ENCODE assay signal across 8 mouse cellular contexts in genomic region chr14:21831830-21832403, GRCm38 (mm10). TPM values are rescaled to one million over a fixed set of nuclear protein-coding genes. Genes with fewer than 3 reads are reported as not detected.
DNase-seq lines count a peak whose midpoint lies in the region; ATAC-seq and TF ChIP-seq lines count a peak whose summit lies in the region.

No protein-coding gene starts in this region.

- peak overlapping the region; percentile 94 for H3K27ac ChIP-seq in embryonic facial prominence, embryonic 13.5 days
- peak overlapping the region; percentile 97 for H3K27ac ChIP-seq in intestine, postnatal 0 days (ENCODE audit: low read depth, low read length)
- peak overlapping the region; percentile 100 for H3K27ac ChIP-seq in midbrain, embryonic 10.5 days (replicated peaks)

- no peaks in the 10 kb centered on the region for H3K27me3 ChIP-seq in embryonic facial prominence, embryonic 13.5 days
- no peaks in the 10 kb centered on the region for H3K27me3 ChIP-seq in intestine, postnatal 0 days (replicated peaks; ENCODE audit: control insufficient read depth, insufficient read depth, low read length)
- no peaks in the 10 kb centered on the region for H3K27me3 ChIP-seq in midbrain, embryonic 10.5 days (ENCODE audit: low read depth, poor library complexity, severe bottlenecking)

- no peaks in the 10 kb centered on the region for H3K9me3 ChIP-seq in embryonic facial prominence, embryonic 13.5 days
- H3K9me3 ChIP-seq in intestine, postnatal 0 days (ENCODE audit: control insufficient read depth), result no peaks in the 10 kb centered on the region
- H3K9me3 ChIP-seq in midbrain, embryonic 10.5 days (replicated peaks), result no peaks in the 10 kb centered on the region

- peak; percentile 32 for DNase-seq in lung, adult 2 months
- DNase-seq in lung, postnatal 25 days (ENCODE audit: low spot score), result no peak
- no peak for DNase-seq in midbrain, embryonic 10.5 days (ENCODE audit: low spot score)
- DNase-seq in spleen, postnatal 14 days (ENCODE audit: low spot score in 2 of 2), result no peak
- no peak for DNase-seq in urinary bladder, postnatal 10 days (ENCODE audit: low spot score)
- no peak for DNase-seq in cerebellum, adult 18-20 months

- H3K9ac ChIP-seq in embryonic facial prominence, embryonic 13.5 days, result peak overlapping the region; percentile 97
- peak overlapping the region; percentile 94 for H3K9ac ChIP-seq in intestine, postnatal 0 days (ENCODE audit: low read depth, low read length)

- ATAC-seq in embryonic facial prominence, embryonic 13.5 days (ENCODE audit: insufficient number of reproducible peaks, insufficient read depth, low FRiP score, low TSS enrichment, low read depth), result peak; percentile 27; the same call in 1 of the 2 replicates
- peak; percentile 17 for ATAC-seq in intestine, postnatal 0 days

- no peak for TF ChIP-seq CTCF in lung, adult 2 months (IDR thresholded peaks at IDR 0.05; ENCODE audit: insufficient read depth, low read length)
- TF ChIP-seq CTCF in intestine, postnatal 0 days (IDR thresholded peaks at IDR 0.05; ENCODE audit: low read depth), result 0 out of 2 replicates have a peak, but pooled peaks have one; percentile 11

- H3K36me3 ChIP-seq in embryonic facial prominence, embryonic 13.5 days, result peaks cover 27% of the 10 kb centered on the region
- peaks cover 26% of the 10 kb centered on the region for H3K36me3 ChIP-seq in intestine, postnatal 0 days (ENCODE audit: control insufficient read depth, insufficient read depth)
- H3K36me3 ChIP-seq in midbrain, embryonic 10.5 days, result peaks cover 38% of the 10 kb centered on the region

- peak overlapping the region; percentile 100 for H3K4me3 ChIP-seq in lung, adult 2 months (replicated peaks; ENCODE audit: extremely low read depth, low read depth, low read length)
- peak overlapping the region; percentile 99 for H3K4me3 ChIP-seq in embryonic facial prominence, embryonic 13.5 days
- peak overlapping the region; percentile 97 for H3K4me3 ChIP-seq in intestine, postnatal 0 days (ENCODE audit: low read depth, low read length)
- peak overlapping the region; percentile 96 for H3K4me3 ChIP-seq in midbrain, embryonic 10.5 days

- no peak for TF ChIP-seq POLR2A in lung, adult 2 months (IDR thresholded peaks at IDR 0.05; ENCODE audit: borderline replicate concordance, extremely low read depth, low read depth, low read length)

- H3K4me1 ChIP-seq in lung, adult 2 months (ENCODE audit: control insufficient read depth, insufficient read depth, low read length), result peaks cover 12% of the 10 kb centered on the region
- peaks cover 27% of the 10 kb centered on the region for H3K4me1 ChIP-seq in embryonic facial prominence, embryonic 13.5 days
- H3K4me1 ChIP-seq in intestine, postnatal 0 days (replicated peaks; ENCODE audit: control insufficient read depth, insufficient read depth, low read length), result peaks cover 18% of the 10 kb centered on the region
- peaks cover 28% of the 10 kb centered on the region for H3K4me1 ChIP-seq in midbrain, embryonic 10.5 days

- H3K4me2 ChIP-seq in embryonic facial prominence, embryonic 13.5 days, result peak overlapping the region; percentile 85
- peak overlapping the region; percentile 75 for H3K4me2 ChIP-seq in intestine, postnatal 0 days (replicated peaks; ENCODE audit: low read depth)

- under 1% methylated on average over 28 of the region's 28 CpGs for WGBS in lung, adult 2 months
- under 1% methylated on average over 28 of the region's 28 CpGs for WGBS in embryonic facial prominence, embryonic 13.5 days
- under 1% methylated on average over 27 of the region's 28 CpGs for WGBS in intestine, postnatal 0 days
- under 1% methylated on average over 28 of the region's 28 CpGs for WGBS in midbrain, embryonic 10.5 days

RNA-seq across cellular contexts. Expression of gene Vdac2, which starts 6.9 kb away (rescaled TPM):
- polyA plus RNA-seq in lung, adult 2 months (2012; rRNA removed), result 95.7 and 96.6 TPM in 2 replicates
- polyA plus RNA-seq in embryonic facial prominence, embryonic 13.5 days (2015; fragmentation: Nextera tagmentation; extraction: Ambion mirVana), result 209 and 221 TPM in 2 replicates
- polyA plus RNA-seq in intestine, postnatal 0 days (2015; fragmentation: Nextera tagmentation; extraction: Ambion mirVana), result 354 and 371 TPM in 2 replicates
- 287 and 301 TPM in 2 replicates for polyA plus RNA-seq in midbrain, embryonic 10.5 days (2016; fragmentation: Nextera tagmentation; extraction: Ambion mirVana)

RNA-seq across cellular contexts. Expression of gene Comtd1, which starts 16.9 kb away (rescaled TPM):
- polyA plus RNA-seq in lung, adult 2 months (2012; rRNA removed), result 12.7 and 13.9 TPM in 2 replicates
- polyA plus RNA-seq in embryonic facial prominence, embryonic 13.5 days (2015; fragmentation: Nextera tagmentation; extraction: Ambion mirVana), result 21.4 and 21.5 TPM in 2 replicates
- polyA plus RNA-seq in intestine, postnatal 0 days (2015; fragmentation: Nextera tagmentation; extraction: Ambion mirVana), result 67.3 and 70.5 TPM in 2 replicates
- polyA plus RNA-seq in midbrain, embryonic 10.5 days (2016; fragmentation: Nextera tagmentation; extraction: Ambion mirVana), result 13.9 and 16.4 TPM in 2 replicates
